29 mouse cellular contexts compared by ENCODE assay signal in the genomic region with DNA sequence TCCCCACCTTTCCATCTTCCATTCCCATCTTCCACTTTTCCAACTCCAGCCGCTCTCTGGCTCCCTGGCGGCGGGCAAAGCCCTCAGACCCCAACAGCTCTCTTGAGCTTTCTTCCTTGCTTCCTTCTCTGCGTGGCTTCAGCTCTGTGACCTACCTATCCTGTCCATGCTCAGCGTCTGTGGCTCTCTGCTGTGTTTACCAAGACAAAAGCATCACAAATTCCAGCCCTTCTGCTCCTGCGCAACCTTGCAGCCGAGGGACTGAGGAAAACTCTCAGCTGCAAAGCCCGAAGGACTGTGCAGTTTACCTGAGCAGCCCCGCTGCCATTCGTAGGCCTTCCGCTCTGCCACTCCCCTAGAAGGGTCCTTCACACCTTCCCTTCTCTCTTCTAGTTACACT. TPM values are rescaled to one million over a fixed set of nuclear protein-coding genes. Genes with fewer than 3 reads are reported as not detected.
"Had no signal": no experiment of that assay in that cellular context is flagged by ENCODE, and none has a peak within 500 bp of the region (broad histone marks: within the 10 kb centered on the region; RNA-seq: fewer than 3 reads in every experiment).

No protein-coding gene starts in this region.

- H3K36me3 ChIP-seq: limb, embryonic 12.5 days; limb, embryonic 15.5 days; lung, embryonic 15.5 days; midbrain, embryonic 12.5 days; midbrain, embryonic 15.5 days; neural tube, embryonic 12.5 days; neural tube, embryonic 15.5 days had no signal

- ATAC-seq: liver, postnatal 0 days; midbrain, embryonic 15.5 days had no signal

- H3K4me2 ChIP-seq: limb, embryonic 12.5 days; limb, embryonic 15.5 days; liver, embryonic 11.5 days; lung, embryonic 15.5 days; midbrain, embryonic 12.5 days; midbrain, embryonic 15.5 days; neural tube, embryonic 12.5 days; neural tube, embryonic 15.5 days had no signal

- DNase-seq: kidney, adult 18-20 months; kidney, adult 9 months; kidney, postnatal 14 days; kidney, postnatal 4 days; left cerebral cortex, postnatal 4 days; liver, postnatal 0 days; right cerebral cortex, adult 18-20 months; right cerebral cortex, postnatal 14 days; right cerebral cortex, postnatal 4 days; thymus, adult 2 months; thymus, postnatal 25 days had no signal

- H3K9me3 ChIP-seq: limb, embryonic 12.5 days; limb, embryonic 15.5 days; lung, embryonic 15.5 days; midbrain, embryonic 15.5 days; neural tube, embryonic 12.5 days; neural tube, embryonic 15.5 days had no signal

- H3K4me1 ChIP-seq: lung, embryonic 15.5 days; midbrain, embryonic 12.5 days; midbrain, embryonic 15.5 days; neural tube, embryonic 12.5 days had no signal

- H3K27me3 ChIP-seq: limb, embryonic 12.5 days; limb, embryonic 15.5 days; lung, embryonic 15.5 days; midbrain, embryonic 12.5 days; midbrain, embryonic 15.5 days; neural tube, embryonic 12.5 days; neural tube, embryonic 15.5 days had no signal

- H3K4me3 ChIP-seq: limb, embryonic 12.5 days; limb, embryonic 15.5 days; lung, embryonic 15.5 days; midbrain, embryonic 12.5 days; midbrain, embryonic 15.5 days; neural tube, embryonic 12.5 days; neural tube, embryonic 15.5 days had no signal

- H3K9ac ChIP-seq: limb, embryonic 12.5 days; limb, embryonic 15.5 days; liver, embryonic 14.5 days; liver, postnatal 0 days; lung, embryonic 15.5 days; midbrain, embryonic 12.5 days; midbrain, embryonic 15.5 days; neural tube, embryonic 12.5 days; neural tube, embryonic 15.5 days had no signal

- H3K27ac ChIP-seq: limb, embryonic 12.5 days; limb, embryonic 15.5 days; liver, embryonic 14.5 days; lung, embryonic 15.5 days; macrophage; midbrain, embryonic 12.5 days; midbrain, embryonic 15.5 days; neural tube, embryonic 12.5 days; stomach, postnatal 0 days had no signal

RNA-seq across cellular contexts. Expression of a gene that starts 46.3 kb away (rescaled TPM):
- total RNA-seq: layer of hippocampus, adult 18-20 months; layer of hippocampus, postnatal 14 days; left cerebral cortex, adult 8-10 months; left cerebral cortex, postnatal 14 days; left cerebral cortex, postnatal 4 days; megakaryocyte, adult 5-6 weeks had no signal
- polyA plus RNA-seq: kidney, embryonic 16.5 days; limb, embryonic 12.5 days; limb, embryonic 15.5 days; liver, embryonic 11.5 days; liver, embryonic 14.5 days; liver, postnatal 0 days; lung, embryonic 15.5 days; macrophage; midbrain, embryonic 12.5 days; midbrain, embryonic 15.5 days; neural tube, embryonic 12.5 days; neural tube, embryonic 15.5 days; stomach, embryonic 14.5 days; stomach, postnatal 0 days; thymus, adult 2 months had no signal

RNA-seq across cellular contexts. Expression of a gene that starts 56.7 kb away (rescaled TPM):
- total RNA-seq: megakaryocyte, adult 5-6 weeks had no signal
- polyA plus RNA-seq: macrophage had no signal
